Mouse (Mus musculus) MEL (cell line): ENCODE measurements around the gene Slc16a12. TPM values are rescaled to one million over a fixed set of nuclear protein-coding genes. Genes with fewer than 3 reads are reported as not detected.

ENCODE experiments used
- DNase-seq: peaks from one replicate; pipeline ENCODE4 v3.0.0; 2011; ENCODE audit warnings: low read depth, low spot score
- H3K27ac ChIP-seq: 2 replicates; pipeline ENCODE4 v1.5.1; 2012; ENCODE audit warnings: low read depth, mild to moderate bottlenecking, control low read depth, low read length, moderate library complexity; ENCODE audit not compliant: control insufficient read depth
- H3K27me3 ChIP-seq, 2 experiments: fragments of 150-350 bp in 1 of 2; sonication (generic) in 1 of 2; 2 replicates each; pipeline ENCODE4 v1.6.1; 2012; ENCODE audit warnings: low read length in 2 of 2, mild to moderate bottlenecking in 2 of 2, improper control_type of control experiment in 1 of 2, moderate library complexity in 1 of 2; ENCODE audit not compliant: insufficient read depth in 2 of 2, control insufficient read depth in 1 of 2
- H3K36me3 ChIP-seq, 2 experiments: 2 replicates each; pipeline ENCODE4 v1.6.1; 2012 to 2014; ENCODE audit warnings: low read length in 2 of 2, improper control_type of control experiment in 1 of 2, inconsistent platforms in 1 of 2, mild to moderate bottlenecking in 1 of 2; ENCODE audit not compliant: insufficient read depth in 2 of 2, control insufficient read depth in 1 of 2
- H3K4me1 ChIP-seq, 2 experiments: fragments of 150-350 bp in 1 of 2; sonication (generic) in 1 of 2; 2 replicates each; pipeline ENCODE4 v1.6.1; 2012; ENCODE audit warnings: low read length in 2 of 2, improper control_type of control experiment in 1 of 2, mild to moderate bottlenecking in 1 of 2; ENCODE audit not compliant: insufficient read depth in 2 of 2, control insufficient read depth in 1 of 2
- H3K4me3 ChIP-seq, 2 experiments: fragments of 150-350 bp in 1 of 2; sonication (generic) in 1 of 2; 2 replicates each; pipeline ENCODE4 v1.5.1; 2012; ENCODE audit warnings: low read depth in 2 of 2, low read length in 2 of 2, mild to moderate bottlenecking in 2 of 2, moderate library complexity in 2 of 2, control low read depth in 1 of 2, improper control_type of control experiment in 1 of 2; ENCODE audit not compliant: control insufficient read depth in 1 of 2, insufficient read depth in 1 of 2
- H3K79me2 ChIP-seq: 2 replicates; pipeline ENCODE4 v1.6.1; 2012; ENCODE audit warnings: mild to moderate bottlenecking, low read length, moderate library complexity; ENCODE audit not compliant: control insufficient read depth, poor library complexity, insufficient read depth
- H3K9ac ChIP-seq: 2 replicates; pipeline ENCODE4 v1.6.1; 2012; ENCODE audit warnings: low read depth, mild to moderate bottlenecking, control low read depth, low read length, moderate library complexity; ENCODE audit not compliant: control insufficient read depth, poor library complexity, severe bottlenecking
- H3K9me3 ChIP-seq: fragments of 150-350 bp; sonication (generic); replicated peaks from 2 replicates; pipeline ENCODE4 v1.6.1; 2012; ENCODE audit warnings: mild to moderate bottlenecking, low read length, improper control_type of control experiment, moderate library complexity; ENCODE audit not compliant: insufficient read depth
- E2F4 ChIP-seq: IDR thresholded peaks from 2 replicates; pipeline ENCODE4 v1.6.1; 2011; ENCODE audit warnings: low read depth, low read length, improper control_type of control experiment, borderline replicate concordance
- EP300 ChIP-seq, 2 experiments: IDR thresholded peaks; 2 replicates each; pipeline ENCODE4 v1.6.1; 2011; ENCODE audit warnings: improper control_type of control experiment in 2 of 2, low read length in 2 of 2, low read depth in 1 of 2, mild to moderate bottlenecking in 1 of 2
- GATA1 ChIP-seq: IDR thresholded peaks from 2 replicates; pipeline ENCODE4 v1.6.1; 2011; ENCODE audit warnings: low read depth, low read length, improper control_type of control experiment
- HCFC1 ChIP-seq: IDR thresholded peaks from 2 replicates; pipeline ENCODE4 v1.6.1; 2012; ENCODE audit warnings: low read depth, mild to moderate bottlenecking, inconsistent platforms, low read length, improper control_type of control experiment, moderate library complexity
- MEF2A ChIP-seq: IDR thresholded peaks from 2 replicates; pipeline ENCODE4 v1.6.1; 2014; ENCODE audit warnings: low read depth, mild to moderate bottlenecking, inconsistent platforms, low read length, improper control_type of control experiment; ENCODE audit not compliant: poor library complexity, insufficient replicate concordance, severe bottlenecking; ENCODE audit errors: extremely low read depth
- MXI1 ChIP-seq: IDR thresholded peaks from 2 replicates; pipeline ENCODE4 v1.6.1; 2011; ENCODE audit warnings: mild to moderate bottlenecking, low read depth, low read length, improper control_type of control experiment
- MYC ChIP-seq: IDR thresholded peaks from 2 replicates; pipeline ENCODE4 v1.6.1; 2011; ENCODE audit warnings: low read depth, mild to moderate bottlenecking, low read length, improper control_type of control experiment, moderate library complexity
- POLR2A ChIP-seq, 2 experiments: IDR thresholded peaks; 2 replicates each; pipeline ENCODE4 v1.6.1; 2011 to 2012; ENCODE audit warnings: low read length in 2 of 2, mild to moderate bottlenecking in 2 of 2, control low read depth in 1 of 2, improper control_type of control experiment in 1 of 2, low read depth in 1 of 2, moderate library complexity in 1 of 2; ENCODE audit not compliant: control insufficient read depth in 1 of 2, insufficient read depth in 1 of 2, poor library complexity in 1 of 2
- POLR2AphosphoS2 ChIP-seq: IDR thresholded peaks from 2 replicates; pipeline ENCODE4 v1.6.1; 2011; ENCODE audit warnings: low read length, improper control_type of control experiment
- RCOR1 ChIP-seq: IDR thresholded peaks from 2 replicates; pipeline ENCODE4 v1.6.1; 2012; ENCODE audit warnings: low read depth, mild to moderate bottlenecking, inconsistent platforms, low read length, improper control_type of control experiment
- SIN3A ChIP-seq: IDR thresholded peaks from 2 replicates; pipeline ENCODE4 v1.6.1; 2012; ENCODE audit warnings: low read length, improper control_type of control experiment, inconsistent platforms
- TAL1 ChIP-seq: IDR thresholded peaks from 2 replicates; pipeline ENCODE4 v1.6.1; 2012; ENCODE audit warnings: mild to moderate bottlenecking, inconsistent platforms, low read length, moderate library complexity, mixed read lengths
- TBP ChIP-seq: IDR thresholded peaks from 2 replicates; pipeline ENCODE4 v1.8.0; 2011; ENCODE audit warnings: low read depth, low read length, improper control_type of control experiment
- USF1 ChIP-seq: IDR thresholded peaks from 2 replicates; pipeline ENCODE4 v1.6.1; 2014; ENCODE audit warnings: low read depth, mild to moderate bottlenecking, inconsistent platforms, low read length, improper control_type of control experiment, moderate library complexity
- USF2 ChIP-seq, 2 experiments: IDR thresholded peaks; 2 replicates each; pipeline ENCODE4 v1.6.1; 2011 to 2012; ENCODE audit warnings: improper control_type of control experiment in 2 of 2, low read length in 2 of 2, borderline replicate concordance in 1 of 2, inconsistent platforms in 1 of 2, low read depth in 1 of 2, mild to moderate bottlenecking in 1 of 2; ENCODE audit not compliant: insufficient read depth in 1 of 2
- ZC3H11A ChIP-seq: IDR thresholded peaks from 2 replicates; pipeline ENCODE4 v1.6.1; 2012; ENCODE audit warnings: low read depth, mild to moderate bottlenecking, inconsistent platforms, low read length, improper control_type of control experiment
- ZNF384 ChIP-seq: IDR thresholded peaks from 2 replicates; pipeline ENCODE4 v1.6.1; 2012; ENCODE audit warnings: low read depth, mild to moderate bottlenecking, inconsistent platforms, low read length, improper control_type of control experiment
- polyA plus RNA-seq, 2 experiments: library from polyadenylated mRNA; stranded (reverse) in 1 of 2; unstranded in 1 of 2; fragments of >175 nt in 1 of 2; fragments of >200 nt in 1 of 2; gene quantifications; 2 replicates each; pipeline versions ENCODE4 v1.2.1 to v1.2.4; 2012; ENCODE audit warnings: low replicate concordance in 2 of 2, low read depth in 1 of 2; ENCODE audit not compliant: insufficient read length in 2 of 2, insufficient read depth in 1 of 2, missing spikeins in 1 of 2
- total RNA-seq: library from RNA; depleted of rRNA; stranded (reverse); fragments of 300-350 nt; gene quantifications from 2 replicates; pipeline ENCODE4 v1.2.3, GENCODE M21; 2012

Slc16a12 gene
- total and polyA plus RNA-seq, 3 experiments: 0.06 TPM; not detected in 2

- TF ChIP-seq POLR2A (IDR thresholded peaks at IDR 0.05; ENCODE audit: control insufficient read depth in 1 of 2, insufficient read depth in 1 of 2, low read depth in 1 of 2, low read length in 2 of 2, poor library complexity in 1 of 2): no peak
- TF ChIP-seq ZNF384: no peak; the same call in 1 of the 2 replicates
- TF ChIP-seq RCOR1: peak; percentile 78
- TF ChIP-seq MEF2A: no peak
- no peak for TF ChIP-seq USF1
- no peak for TF ChIP-seq TBP
- peak; percentile 96 for TF ChIP-seq GATA1
Measured at GRCm38 (mm10) chr19:34656511-34657298, 90.4 kb downstream of the Slc16a12 start (continued).

- Histone ChIP-seq H3K9ac (no peak overlapping the region), H3K4me3 (no peak overlapping the region), H3K4me1 (peaks cover 2 to 15% of the 10 kb centered on the region in 2 experiments; a peak in 3 of 4 replicates), H3K27me3 (peaks cover 0 to 2% of the 10 kb centered on the region in 2 experiments), H3K79me2 (no peaks in the 10 kb centered on the region), H3K36me3 (peaks cover 0 to 14% of the 10 kb centered on the region in 2 experiments; a peak in 2 of 4 replicates), H3K27ac (no peak overlapping the region), H3K9me3 (no peaks in the 10 kb centered on the region)
- TF ChIP-seq ZC3H11A: no peak
- no peak for TF ChIP-seq MYC
- no peak for TF ChIP-seq E2F4
- TF ChIP-seq POLR2AphosphoS2: no peak
- TF ChIP-seq MXI1: no peak
- no peak for TF ChIP-seq SIN3A
- no peak for TF ChIP-seq EP300 (IDR thresholded peaks at IDR 0.05; ENCODE audit: low read depth in 1 of 2, low read length in 2 of 2)
- TF ChIP-seq USF2 (IDR thresholded peaks at IDR 0.05; ENCODE audit: borderline replicate concordance in 1 of 2, insufficient read depth in 1 of 2, low read depth in 1 of 2, low read length in 2 of 2): no peak
- TF ChIP-seq TAL1: no peak
- no peak for TF ChIP-seq HCFC1
- no peak for DNase-seq
Measured at GRCm38 (mm10) chr19:34655227-34655805, 91.8 kb downstream of the Slc16a12 start.
